Mouse (Mus musculus) adrenal gland, postnatal 14 days (tissue): Measurements from ENCODE around the gene Osbpl9. TPM values are rescaled to one million over a fixed set of nuclear protein-coding genes. Genes with fewer than 3 reads are reported as not detected.

ENCODE experiments used
- DNase-seq: peaks from one replicate; pipeline ENCODE4 v3.0.0; 2021; ENCODE audit warnings: mixed read lengths
- total RNA-seq: library from RNA; stranded (reverse); gene quantifications from 2 replicates; pipeline ENCODE4 v1.2.3, GENCODE M21; 2021

Gene Osbpl9
- total RNA-seq, 1 experiment from 2014 or later = 128 TPM

DNA sequence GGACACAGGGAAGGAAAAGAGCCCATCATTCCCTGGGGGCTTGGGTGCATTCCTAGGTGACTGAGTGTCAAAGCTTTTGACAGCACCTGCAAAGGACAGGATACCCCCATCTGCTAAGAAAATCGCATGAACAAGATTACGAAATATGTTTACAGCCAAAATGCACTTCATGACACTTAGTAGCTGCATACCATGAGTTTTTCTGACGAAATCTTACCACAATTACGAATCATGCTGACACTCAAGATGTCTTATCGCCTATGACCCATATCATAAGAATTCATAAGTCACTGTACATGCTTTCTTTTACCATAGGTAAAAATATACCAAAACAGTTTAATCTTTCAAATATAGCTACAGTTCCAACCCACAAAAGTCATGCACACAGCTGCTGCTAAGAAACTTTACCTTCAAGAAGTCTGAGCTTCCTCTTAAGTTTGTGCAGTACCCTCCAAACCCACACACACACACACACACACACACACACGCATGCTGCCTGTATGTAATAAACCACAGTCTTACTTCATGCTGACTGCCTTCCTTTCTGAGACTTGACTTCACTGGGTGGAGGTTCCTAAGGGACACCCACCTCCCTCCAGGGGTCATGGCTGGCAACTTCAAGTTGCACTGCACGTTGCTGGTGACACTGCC is 65.5 kb downstream of the Osbpl9 start:
- DNase-seq = no peak

DNA sequence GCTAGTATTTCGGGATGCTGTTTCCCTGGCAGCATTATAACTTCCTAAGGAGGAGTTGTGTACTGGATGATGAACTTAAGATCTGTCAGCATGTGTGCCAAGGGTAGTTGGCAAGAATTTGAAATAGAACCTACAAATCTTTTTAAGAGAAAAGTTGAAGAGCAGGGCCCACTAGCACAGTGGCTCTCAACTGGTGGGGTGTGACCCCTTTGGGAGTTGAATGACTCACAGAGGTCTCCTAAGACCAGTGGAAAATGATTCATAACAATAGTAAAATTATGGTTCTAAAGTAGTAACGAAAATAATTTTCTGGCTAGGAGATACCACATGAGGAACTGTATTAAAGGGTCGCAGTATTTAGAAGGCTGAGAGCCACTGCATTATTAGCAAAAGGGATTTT is 67.1 kb downstream of the Osbpl9 start:
- DNase-seq = no peak

DNA sequence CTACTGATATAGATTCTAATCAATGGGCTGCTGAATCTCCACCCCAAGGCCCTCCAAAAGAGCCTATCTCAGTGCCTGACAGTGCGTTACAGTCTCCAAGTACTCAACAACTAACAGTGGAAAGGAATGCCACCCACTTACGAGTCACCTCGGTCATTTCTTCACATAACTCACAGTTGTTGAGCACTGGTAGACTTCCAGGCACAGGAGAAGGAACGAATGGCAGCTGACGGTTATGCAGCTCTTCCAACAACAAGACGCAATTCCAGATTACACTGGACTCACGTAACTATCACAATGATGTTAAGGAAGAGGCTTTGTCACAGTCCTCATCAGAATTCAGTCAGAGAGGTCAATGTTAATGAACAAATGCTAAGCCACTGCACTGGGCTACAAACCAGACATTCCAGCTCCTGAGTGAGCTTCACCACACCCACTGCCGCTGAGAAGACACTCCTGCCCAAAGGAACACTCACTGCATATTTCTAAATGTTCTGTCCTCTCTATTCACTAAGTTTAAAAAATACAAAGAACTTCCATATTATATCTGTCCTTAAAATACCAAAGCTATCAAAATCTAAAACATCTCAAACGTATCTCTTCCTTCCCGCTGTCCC is 70.7 kb downstream of the Osbpl9 start:
- no peak for DNase-seq

DNA sequence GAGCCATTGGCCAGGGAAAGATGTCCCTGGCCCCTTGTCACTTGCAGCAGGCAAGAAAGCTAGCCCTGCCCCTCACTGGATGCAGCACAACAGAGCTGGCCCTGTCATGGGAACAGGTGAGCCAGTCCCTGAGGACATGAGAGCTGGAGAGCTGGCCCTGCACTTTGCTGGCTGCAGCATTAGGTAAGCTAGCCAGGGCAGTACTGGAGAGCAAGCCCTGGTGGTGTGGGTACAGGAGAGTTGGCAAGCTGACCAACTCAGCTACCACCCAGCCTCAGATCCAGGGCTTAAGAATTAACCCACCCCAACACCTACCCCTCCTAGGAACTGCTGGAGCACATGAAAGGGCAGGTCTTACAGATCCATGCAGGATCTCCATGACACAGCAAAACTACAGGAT is 73.1 kb downstream of the Osbpl9 start:
- DNase-seq = no peak

DNA sequence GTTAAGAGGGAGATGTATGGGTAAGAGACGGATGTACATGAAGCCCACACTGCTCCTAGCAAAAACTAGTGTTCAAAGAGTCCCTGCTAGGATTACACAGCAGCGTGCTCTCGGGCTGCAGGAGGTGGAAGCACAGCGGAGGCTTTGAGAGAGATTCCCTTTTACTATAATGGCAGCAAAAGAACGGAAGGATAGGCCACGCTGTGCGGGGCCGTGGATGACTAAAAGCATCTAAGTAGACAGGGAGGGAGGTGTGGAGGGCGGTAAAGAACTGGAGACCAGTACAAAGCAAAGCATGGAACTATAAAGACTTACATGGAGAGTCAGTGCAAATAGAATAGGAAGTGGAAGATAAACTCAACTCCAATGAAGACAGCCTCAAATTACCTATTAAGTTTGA is 74.1 kb downstream of the Osbpl9 start:
- no peak for DNase-seq

DNA sequence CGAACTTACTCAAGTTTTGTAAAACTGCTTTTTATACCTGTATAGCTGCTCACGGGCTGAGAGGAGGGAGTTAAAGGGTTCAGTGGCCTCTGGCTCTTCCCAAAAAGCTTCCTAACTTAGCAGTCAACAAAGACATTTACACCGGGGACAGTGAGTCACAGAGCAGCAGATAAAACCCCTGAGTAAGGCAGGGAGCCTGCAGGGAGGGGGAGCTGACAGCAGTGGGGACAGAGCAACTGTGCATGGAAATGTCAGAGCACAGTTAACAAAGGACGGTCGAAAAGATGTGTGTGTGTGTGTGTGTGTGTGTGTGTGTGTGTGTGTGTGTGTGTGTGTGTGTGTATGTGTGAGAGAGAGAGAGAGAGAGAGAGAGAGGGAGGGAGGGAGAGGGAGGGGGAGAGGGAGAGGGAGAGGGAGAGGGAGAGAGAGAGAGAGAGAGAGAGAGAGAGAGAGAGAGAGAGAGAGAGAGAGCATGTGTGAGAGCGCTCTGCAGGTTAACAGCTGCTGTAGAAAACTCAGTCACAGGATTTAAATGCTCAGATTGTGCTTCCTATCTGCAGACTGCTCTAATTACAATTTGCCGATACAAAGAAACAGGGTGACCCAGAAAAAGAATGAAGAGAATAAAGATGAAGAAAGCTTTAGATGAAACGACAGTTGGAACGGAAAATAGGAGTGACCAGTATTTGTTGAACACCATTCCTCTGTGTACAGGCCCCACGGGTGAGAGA is 75.1 kb downstream of the Osbpl9 start:
- peak; percentile 61 for DNase-seq

DNA sequence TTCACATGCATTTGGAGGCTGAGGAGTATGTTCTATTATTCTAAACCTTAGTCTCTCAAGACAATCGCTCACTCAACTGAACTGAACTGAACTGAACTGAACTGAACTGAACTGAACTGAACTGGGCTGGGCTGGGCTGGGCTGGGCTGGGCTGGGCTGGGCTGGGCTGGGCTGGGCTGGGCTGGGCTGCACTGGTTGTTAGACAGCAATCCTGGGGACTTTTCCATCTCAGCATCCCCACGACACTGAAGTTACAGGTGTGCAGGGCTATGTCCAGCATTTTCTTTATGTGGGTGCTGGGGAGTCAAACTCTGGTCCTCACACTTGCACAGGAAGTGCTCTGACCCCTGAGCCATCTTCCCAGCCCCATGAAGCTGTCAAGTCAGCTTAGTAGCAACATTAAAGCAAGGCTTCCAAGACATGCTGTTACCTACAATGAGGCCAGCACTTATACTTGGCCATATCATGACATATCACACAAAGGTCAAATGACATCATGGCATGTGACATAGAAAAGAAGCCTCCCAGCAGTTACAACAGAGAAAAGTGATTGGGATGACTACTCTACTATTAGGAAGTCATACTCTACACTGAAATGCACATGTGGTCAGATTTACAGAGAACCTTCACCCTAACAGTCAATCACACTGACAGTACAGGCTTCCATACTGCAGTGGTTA is 76.2 kb downstream of the Osbpl9 start:
- DNase-seq = no peak

DNA sequence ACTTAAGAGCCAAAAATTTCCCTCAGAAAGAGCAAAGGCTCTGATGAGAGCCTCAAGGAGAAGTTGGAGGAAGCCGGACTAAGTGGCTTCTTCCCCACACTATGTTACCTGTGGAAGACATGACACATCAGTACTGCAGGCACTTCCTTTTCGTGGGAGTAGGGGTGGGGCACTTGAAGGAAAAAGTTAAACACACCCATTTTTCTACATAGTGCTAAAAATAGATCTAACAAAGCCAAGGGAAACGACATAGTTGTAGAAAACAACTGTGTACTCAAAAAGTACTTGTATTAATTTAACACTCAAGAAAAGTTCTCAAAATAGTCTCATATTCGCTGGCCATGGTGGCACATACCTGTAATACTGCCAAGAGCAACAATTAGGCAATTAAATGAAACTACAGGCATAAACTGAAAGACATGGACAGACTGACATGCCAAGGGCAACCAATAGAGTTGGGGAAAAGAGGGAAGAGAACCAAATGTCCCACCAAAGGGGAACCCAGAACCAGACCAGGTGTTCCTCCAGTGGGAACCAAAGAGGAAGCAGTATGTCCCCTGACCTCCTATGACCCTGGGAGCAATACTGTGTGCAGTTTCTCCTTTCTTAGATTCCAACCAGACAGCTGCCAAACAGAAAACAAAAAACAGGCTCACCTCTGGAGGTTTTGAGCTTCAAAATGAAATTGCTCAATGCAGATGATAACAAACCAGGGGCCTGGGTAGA is 79.1 kb downstream of the Osbpl9 start:
- DNase-seq = no peak

DNA sequence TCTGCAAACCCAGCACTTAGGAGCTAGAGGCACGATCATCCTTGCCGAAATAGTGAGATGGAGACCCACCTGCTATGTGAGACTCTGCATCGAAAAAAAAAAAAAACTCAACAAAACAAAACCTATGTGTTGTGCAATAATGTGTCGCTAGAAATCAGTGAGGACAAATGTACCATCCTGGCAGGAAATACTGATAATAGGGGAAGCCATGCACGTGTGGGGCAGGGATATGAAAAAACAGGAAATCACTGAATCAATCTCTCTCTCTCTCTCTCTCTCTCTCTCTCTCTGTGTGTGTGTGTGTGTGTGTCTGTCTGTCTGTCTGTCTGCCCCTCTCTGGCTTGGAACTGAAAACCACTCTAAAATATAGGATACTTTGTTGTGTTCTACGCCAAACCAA is 81.3 kb downstream of the Osbpl9 start:
- no peak for DNase-seq

DNA sequence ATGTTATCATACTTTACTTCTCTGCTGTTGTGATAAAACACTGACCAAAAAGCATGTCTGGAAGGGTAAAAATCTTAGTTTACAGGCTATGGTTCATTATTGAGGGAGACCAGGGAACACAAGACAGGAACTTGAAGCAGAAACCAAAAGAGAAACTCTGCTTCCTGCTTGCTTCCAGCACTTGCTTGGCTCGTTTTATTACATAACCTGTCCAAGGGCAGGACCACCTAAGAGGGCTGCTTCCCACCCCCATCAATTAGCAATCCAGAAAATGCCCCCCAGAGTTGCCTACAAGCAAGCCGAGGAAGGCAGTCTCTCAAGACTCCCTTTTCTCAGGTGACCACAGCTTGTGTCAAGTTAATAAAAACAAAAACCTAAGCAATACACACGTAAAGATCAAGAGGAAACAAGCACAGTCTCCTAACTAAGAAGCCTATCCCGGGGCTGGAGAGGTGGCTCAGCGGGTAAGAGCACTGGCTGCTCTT is 82.4 kb downstream of the Osbpl9 start:
- DNase-seq = no peak

DNA sequence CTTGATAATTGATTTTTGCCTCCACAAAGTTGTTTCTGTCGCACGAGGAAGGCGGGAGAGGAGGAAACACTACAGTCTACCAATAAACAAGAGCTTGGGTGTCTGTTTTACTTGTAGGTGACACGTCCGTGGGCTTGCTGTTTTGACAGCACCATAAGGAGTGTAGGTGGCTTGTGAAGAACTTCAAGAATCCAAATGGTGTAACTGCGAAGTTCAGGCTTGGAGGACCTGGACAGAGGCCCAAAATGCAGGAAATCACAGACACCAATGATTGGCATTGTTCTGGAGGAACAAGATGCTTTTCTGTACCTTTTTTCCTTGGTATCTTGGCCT is 83.8 kb downstream of the Osbpl9 start:
- no peak for DNase-seq

DNA sequence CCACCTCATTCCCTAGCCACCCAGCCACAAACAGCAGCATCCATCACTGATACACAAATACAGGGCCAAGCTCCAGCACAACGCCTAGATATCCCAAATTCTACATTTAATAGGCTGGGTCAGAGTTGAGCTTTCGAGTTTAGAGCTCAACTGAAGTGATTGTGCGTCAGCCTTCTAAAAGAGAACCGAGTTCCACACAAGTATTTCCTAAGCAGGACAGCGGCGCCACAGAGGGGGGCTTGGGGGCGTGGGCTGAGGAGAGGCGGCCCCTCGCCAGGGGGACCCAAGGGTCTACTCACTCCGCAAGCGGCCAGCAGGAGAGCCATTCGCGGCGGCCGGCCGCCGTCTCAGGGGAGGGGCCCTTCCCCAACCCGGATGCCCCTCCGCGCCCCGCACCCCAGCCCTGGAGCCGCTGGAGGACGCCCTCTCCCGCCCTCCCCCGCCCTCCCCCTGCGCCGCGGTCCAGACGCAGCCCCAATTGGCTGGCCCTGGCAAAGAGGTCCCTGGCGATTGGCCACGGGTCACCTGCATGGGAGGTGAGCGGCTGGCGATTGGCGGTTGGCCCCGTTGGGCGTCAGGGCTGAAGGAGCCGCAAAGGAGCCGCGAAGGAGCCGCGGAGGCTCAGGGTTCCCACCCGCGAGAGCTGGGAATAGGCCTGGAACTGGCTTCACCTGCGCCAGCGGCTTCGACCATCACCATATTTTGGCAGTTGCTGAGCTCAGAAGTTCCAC is 84.3 kb downstream of the Osbpl9 start:
- peak; percentile 98 for DNase-seq

DNA sequence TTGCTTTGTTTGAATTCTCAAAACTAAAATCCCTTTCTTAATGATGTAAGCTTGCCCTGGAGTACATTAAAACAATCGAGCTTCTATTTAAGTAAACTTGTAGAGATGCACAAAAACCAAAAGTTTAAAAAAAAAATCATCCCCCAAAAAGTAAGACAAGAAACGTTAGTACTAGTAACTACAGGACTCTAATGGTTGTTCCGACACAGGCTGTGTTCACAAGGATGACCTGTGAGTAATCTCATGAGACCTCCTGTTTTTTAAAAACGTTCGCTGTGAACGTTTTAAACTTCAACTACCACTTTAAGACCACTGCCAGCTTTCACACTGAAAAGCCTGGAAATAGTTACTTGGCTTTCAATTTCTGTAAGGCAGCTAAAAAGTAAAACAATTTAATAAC is 85.1 kb downstream of the Osbpl9 start:
- DNase-seq = no peak

DNA sequence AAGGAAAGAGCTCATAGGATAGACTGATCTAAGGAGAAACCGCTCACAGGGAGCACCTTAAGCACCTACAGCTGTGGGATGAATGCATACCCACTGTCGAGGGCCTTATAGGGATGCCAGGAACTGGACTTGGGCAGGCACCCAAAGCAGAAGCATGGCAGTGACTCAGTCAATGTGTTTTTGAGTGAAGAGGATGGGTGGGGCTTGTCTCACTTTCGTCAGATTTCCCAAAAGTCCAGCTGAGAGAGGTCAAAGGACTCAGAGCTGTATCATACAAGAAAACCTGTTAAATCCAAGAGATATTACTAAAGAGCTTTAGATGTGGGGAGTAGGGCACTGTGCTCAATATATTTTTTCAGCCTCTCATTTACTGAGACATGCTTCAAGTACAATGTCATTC is 85.6 kb downstream of the Osbpl9 start:
- peak; percentile 66 for DNase-seq

DNA sequence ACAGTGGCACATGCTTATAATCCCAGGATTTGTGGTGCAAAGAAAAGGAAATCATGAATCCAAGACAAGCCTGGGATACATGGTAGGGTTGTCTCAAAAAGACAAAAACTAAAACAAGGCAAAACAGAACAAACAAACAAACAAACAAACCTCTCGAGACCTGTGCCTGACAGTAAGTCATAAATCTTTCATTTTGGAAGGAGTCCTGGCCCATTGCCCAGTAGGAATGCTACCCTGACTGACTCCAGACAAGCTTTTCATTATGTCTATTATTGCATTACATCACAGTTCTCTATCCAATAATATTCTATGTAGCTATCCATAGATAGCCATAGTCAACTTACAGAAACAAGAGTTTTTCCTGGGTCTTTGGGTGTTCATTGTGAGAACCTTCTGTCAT is 86.3 kb downstream of the Osbpl9 start:
- peak; percentile 50 for DNase-seq

DNA sequence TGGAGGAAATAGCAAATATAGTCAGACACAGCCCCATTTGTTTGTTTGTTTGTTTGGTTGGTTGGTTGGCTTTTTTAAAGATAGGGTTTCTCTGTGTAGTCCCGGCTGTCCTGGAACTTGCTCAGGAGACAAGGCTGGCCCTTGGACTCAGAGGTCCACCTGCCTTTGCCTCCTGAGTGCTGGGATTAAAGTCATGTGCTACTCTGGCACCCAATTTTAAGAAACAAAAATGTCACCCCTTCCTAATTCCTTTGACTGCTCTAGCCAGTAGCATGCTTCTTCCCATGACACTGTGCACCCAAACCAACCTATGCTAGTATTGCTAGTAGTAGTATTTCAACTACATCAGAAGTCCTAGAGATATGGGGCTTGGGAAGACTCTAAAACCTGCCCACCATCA is 87.8 kb downstream of the Osbpl9 start:
- no peak for DNase-seq

DNA sequence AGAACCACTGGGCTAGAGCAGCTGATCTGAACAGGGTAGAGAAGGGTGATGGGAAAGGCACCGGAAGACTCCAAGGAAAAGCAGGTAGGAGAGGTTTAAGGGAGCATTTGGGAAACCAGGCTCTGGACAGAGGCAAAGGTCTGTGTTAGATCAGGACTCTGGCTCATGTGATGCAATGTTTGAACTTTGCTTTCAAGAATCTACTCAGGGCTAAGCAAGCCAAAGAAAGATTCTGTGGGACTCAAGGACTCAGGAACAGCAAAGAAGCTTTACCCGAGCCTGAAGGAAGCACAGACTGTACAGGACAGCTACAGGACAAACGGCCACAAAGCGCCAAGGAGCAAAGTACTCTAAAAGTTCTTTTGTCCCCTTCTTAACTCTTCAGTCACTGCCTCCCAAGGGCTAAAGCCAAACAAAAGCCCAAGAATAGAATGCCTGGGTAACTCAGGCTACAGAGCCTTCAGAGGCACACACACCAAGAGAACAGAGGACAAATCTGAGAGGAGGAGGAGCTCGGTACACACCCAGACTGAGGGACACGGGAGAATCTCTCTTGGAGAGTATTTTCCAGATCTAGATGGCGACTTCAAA is 89.1 kb downstream of the Osbpl9 start:
- peak; percentile 37 for DNase-seq

DNA sequence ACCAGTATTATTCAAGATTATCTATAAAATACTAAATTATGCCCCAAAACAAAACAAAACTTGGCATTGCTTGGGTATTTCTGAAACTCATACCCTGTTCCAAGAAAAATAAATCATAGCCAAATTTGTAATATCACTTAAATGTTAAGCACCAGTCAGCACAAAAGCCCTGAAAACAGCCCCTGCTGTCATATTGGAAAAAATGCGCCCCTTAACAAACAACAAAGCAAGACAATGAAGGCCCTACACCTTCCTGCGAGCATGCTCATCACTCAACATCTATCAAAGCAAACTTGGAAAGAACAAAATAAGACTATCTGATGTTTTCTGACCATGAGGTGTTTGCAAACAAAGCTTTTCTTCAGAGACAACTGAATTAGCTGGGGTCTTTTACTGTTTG is 91.1 kb downstream of the Osbpl9 start:
- no peak for DNase-seq

DNA sequence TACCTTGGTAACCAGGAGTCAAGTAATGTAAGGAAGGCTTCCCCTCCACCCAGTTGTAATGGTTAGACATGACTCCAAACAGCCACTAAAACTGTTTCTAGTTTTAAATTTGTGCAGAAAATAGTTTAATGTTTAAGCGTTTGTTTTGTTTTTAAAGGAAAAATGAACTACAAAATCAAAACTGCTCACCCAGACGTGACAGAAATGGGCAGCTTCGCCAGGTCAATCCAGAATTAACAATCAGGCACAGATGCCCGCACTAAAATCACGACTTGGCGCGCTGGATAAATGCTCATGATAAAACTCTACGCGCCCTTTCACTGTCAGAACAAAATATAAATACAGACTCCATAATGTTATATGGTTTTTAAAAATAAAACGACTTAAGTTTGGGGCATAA is 92.4 kb downstream of the Osbpl9 start:
- DNase-seq = no peak

DNA sequence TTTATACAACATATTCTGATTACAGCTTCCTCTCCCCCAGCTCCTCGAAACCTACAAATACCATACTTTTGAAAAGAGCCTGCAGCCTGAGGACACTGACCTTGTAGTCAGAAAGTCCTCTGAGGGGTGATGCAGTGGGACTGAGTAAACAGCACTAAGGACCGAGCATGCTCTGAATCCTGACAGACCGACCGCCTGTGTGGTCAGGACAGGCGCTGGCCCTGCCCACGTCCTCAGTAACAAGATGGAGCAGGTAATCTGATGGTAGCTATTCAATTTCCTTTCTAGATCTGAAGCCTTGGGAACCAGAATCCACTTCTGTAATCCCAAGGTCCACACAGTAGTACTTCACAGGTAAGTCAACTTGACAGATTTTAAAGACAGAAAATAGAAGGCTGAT is 93.1 kb downstream of the Osbpl9 start:
- DNase-seq = no peak

DNA sequence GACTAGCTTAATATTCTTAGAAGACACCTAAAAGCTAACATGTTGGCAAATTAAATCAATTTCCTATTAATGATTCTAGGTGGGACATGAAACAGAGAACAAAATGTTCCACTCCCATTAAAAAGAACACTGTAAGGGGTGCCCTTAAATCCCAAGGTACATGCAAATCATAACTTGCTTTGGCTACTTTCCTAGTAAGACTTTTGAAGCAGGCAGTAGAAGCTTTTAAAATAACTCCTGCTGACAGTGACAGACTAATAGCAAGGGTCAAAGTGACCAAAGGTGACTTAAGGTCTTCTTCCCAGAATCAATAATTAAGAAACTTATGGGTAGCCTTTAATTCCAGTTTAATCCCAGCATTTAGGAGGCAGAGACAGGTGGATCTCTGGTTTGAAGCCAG is 95.5 kb downstream of the Osbpl9 start:
- no peak for DNase-seq
